Mouse (Mus musculus) E14TG2a.4 (cell line): ENCODE measurements around the gene Tmod1.

ENCODE experiments used
- CTCF ChIP-seq: conservative IDR thresholded peaks from 2 replicates; pipeline ENCODE4 v1.5.1; 2014; ENCODE audit warnings: low read length
- NANOG ChIP-seq: IDR thresholded peaks from 2 replicates; pipeline ENCODE4 v1.6.1; 2014; ENCODE audit warnings: borderline replicate concordance, low read length, mixed read lengths
- POU5F1 ChIP-seq: IDR thresholded peaks from 2 replicates; pipeline ENCODE4 v1.6.1; 2014; ENCODE audit warnings: low read length, borderline replicate concordance

GRCm38 (mm10) chr4:46047971-46048370 lies 9.2 kb downstream of the Tmod1 start:
- no peak for TF ChIP-seq CTCF
- TF ChIP-seq POU5F1 = no peak
- TF ChIP-seq NANOG = no peak
